12 mouse cellular contexts compared by ENCODE assay signal in the genomic region with DNA sequence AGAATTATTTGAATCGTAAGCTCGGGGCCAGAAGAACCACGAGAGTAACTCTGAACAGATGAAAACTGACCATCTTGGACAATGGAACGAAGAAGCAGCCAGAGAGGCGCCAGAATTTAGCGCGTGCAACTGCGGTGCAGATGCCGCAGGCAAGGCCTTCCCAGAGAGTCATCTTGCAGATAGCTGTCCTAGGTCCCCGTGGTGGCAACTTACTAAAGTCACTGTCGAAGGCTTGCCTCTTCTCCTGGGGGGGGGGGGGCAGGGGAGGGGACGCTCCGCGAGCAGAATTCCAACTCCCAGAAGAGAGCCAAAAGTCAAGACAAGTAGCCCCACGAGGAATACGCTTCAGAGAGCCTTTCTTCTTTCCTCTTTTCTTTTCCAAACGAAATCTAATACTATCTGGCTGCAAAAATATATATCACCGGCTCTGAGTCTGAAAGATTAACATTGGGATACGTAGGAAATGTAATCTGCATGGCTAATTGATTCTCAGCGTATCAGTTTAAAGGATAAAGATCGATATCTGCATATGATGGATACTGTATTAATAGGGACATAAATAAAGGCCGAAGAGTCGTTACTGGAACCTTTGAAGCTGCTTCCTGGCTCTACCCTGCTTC. TPM values are rescaled to one million over a fixed set of nuclear protein-coding genes. Genes with fewer than 3 reads are reported as not detected.
DNase-seq lines count a peak whose midpoint lies in the region; ATAC-seq and TF ChIP-seq lines count a peak whose summit lies in the region.
"Had no signal": no experiment of that assay in that cellular context is flagged by ENCODE, and none has a peak within 500 bp of the region (broad histone marks: within the 10 kb centered on the region; RNA-seq: fewer than 3 reads in every experiment).

No protein-coding gene starts in this region.

- H3K27ac ChIP-seq in heart, embryonic 14.5 days (replicated peaks in 1 of 2; ENCODE audit: control insufficient read depth in 1 of 2, insufficient read depth in 1 of 2, low read depth in 2 of 2, low read length in 2 of 2): no peak overlapping the region
- no peak overlapping the region for H3K27ac ChIP-seq in heart, embryonic 11.5 days (ENCODE audit: low read depth, low read length)
- no peak overlapping the region for H3K27ac ChIP-seq in hindbrain, embryonic 15.5 days (replicated peaks)
- H3K27ac ChIP-seq in midbrain, postnatal 0 days (ENCODE audit: low read depth, low read length): no peak overlapping the region
- H3K27ac ChIP-seq: kidney, embryonic 15.5 days had no signal

- H3K36me3 ChIP-seq in heart, embryonic 14.5 days (ENCODE audit: control insufficient read depth, insufficient read depth, low read length): no peaks in the 10 kb centered on the region
- no peaks in the 10 kb centered on the region for H3K36me3 ChIP-seq in heart, embryonic 11.5 days (ENCODE audit: control insufficient read depth, insufficient read depth, low read length)
- H3K36me3 ChIP-seq in hindbrain, embryonic 15.5 days: no peaks in the 10 kb centered on the region
- H3K36me3 ChIP-seq in midbrain, postnatal 0 days (ENCODE audit: insufficient read depth, low read length): no peaks in the 10 kb centered on the region
- H3K36me3 ChIP-seq: heart, embryonic 12.5 days; kidney, embryonic 15.5 days had no signal

- H3K27me3 ChIP-seq in heart, embryonic 14.5 days (ENCODE audit: control insufficient read depth, insufficient read depth, low read length): peaks cover 97% of the 10 kb centered on the region
- peaks cover 94% of the 10 kb centered on the region for H3K27me3 ChIP-seq in heart, embryonic 11.5 days (ENCODE audit: control insufficient read depth, insufficient read depth, low read length)
- peaks cover 71% of the 10 kb centered on the region for H3K27me3 ChIP-seq in hindbrain, embryonic 15.5 days
- peaks cover 69% of the 10 kb centered on the region for H3K27me3 ChIP-seq in midbrain, postnatal 0 days (ENCODE audit: insufficient read depth, low read length)

- 0 out of 2 replicates have a peak overlapping the region, but pooled peaks have one; percentile 76 for H3K4me2 ChIP-seq in heart, embryonic 14.5 days (ENCODE audit: low read length)
- no peak overlapping the region for H3K4me2 ChIP-seq in heart, embryonic 11.5 days
- H3K4me2 ChIP-seq in hindbrain, embryonic 15.5 days: peak overlapping the region; percentile 57
- peak overlapping the region; percentile 41; the same call in 1 of the 2 replicates for H3K4me2 ChIP-seq in midbrain, postnatal 0 days (ENCODE audit: low read depth, low read length, poor library complexity, severe bottlenecking)

- ATAC-seq in heart, embryonic 14.5 days (ENCODE audit: insufficient number of reproducible peaks, insufficient read depth, low FRiP score, low read depth): no peak
- ATAC-seq in heart, embryonic 11.5 days (replicated peaks; ENCODE audit: insufficient number of reproducible peaks, low FRiP score, low TSS enrichment): no peak
- no peak for ATAC-seq in hindbrain, embryonic 15.5 days (ENCODE audit: low FRiP score, low read depth)
- ATAC-seq in midbrain, postnatal 0 days (ENCODE audit: low FRiP score): no peak
- ATAC-seq: CD4-positive, CD25-positive, alpha-beta regulatory T cell, adult 4 months; lung, postnatal 0 days had no signal

- no peak overlapping the region for H3K9ac ChIP-seq in heart, embryonic 14.5 days (ENCODE audit: low read length)
- H3K9ac ChIP-seq in heart, embryonic 11.5 days (ENCODE audit: low read depth, low read length): no peak overlapping the region
- no peak overlapping the region for H3K9ac ChIP-seq in hindbrain, embryonic 15.5 days
- no peak overlapping the region for H3K9ac ChIP-seq in midbrain, postnatal 0 days (replicated peaks; ENCODE audit: low read length, poor library complexity, severe bottlenecking)
- H3K9ac ChIP-seq: heart, embryonic 12.5 days; kidney, embryonic 15.5 days had no signal

- H3K4me1 ChIP-seq in heart, embryonic 14.5 days (ENCODE audit: control insufficient read depth in 2 of 2, insufficient read depth in 2 of 2, low read length in 2 of 2): peaks cover 2 to 6% of the 10 kb centered on the region in 2 experiments; a peak in 3 of 4 replicates
- 0 out of 2 replicates have a peak, but pooled peaks cover 4% of the 10 kb centered on the region for H3K4me1 ChIP-seq in heart, embryonic 11.5 days (ENCODE audit: control insufficient read depth, insufficient read depth, low read length)
- peaks cover 13% of the 10 kb centered on the region for H3K4me1 ChIP-seq in hindbrain, embryonic 15.5 days (replicated peaks)
- no peaks in the 10 kb centered on the region for H3K4me1 ChIP-seq in midbrain, postnatal 0 days (ENCODE audit: insufficient read depth, low read length)

- H3K9me3 ChIP-seq in heart, embryonic 14.5 days (ENCODE audit: control insufficient read depth, low read length): no peaks in the 10 kb centered on the region
- H3K9me3 ChIP-seq in heart, embryonic 11.5 days (replicated peaks; ENCODE audit: control insufficient read depth, low read length): no peaks in the 10 kb centered on the region
- no peaks in the 10 kb centered on the region for H3K9me3 ChIP-seq in hindbrain, embryonic 15.5 days
- no peaks in the 10 kb centered on the region for H3K9me3 ChIP-seq in midbrain, postnatal 0 days (ENCODE audit: low read length)
- H3K9me3 ChIP-seq: heart, embryonic 12.5 days; kidney, embryonic 15.5 days had no signal

- peak; percentile 60 for DNase-seq in embryo, embryonic 11 days
- DNase-seq in midbrain, postnatal 0 days (ENCODE audit: low spot score): no peak
- DNase-seq in testis, postnatal 14 days (ENCODE audit: low spot score): no peak
- no peak for DNase-seq in kidney, postnatal 4 days
- no peak for DNase-seq in kidney, postnatal 36 days

- TF ChIP-seq CTCF in midbrain, postnatal 0 days (IDR thresholded peaks at IDR 0.05): no peak

- 3% methylated on average over 23 of the region's 23 CpGs for WGBS in heart, embryonic 14.5 days
- 2% methylated on average over 23 of the region's 23 CpGs for WGBS in heart, embryonic 11.5 days (ENCODE audit: insufficient replicate concordance)
- WGBS in hindbrain, embryonic 15.5 days: under 1% methylated on average over 22 of the region's 23 CpGs
- 3% methylated on average over 23 of the region's 23 CpGs for WGBS in midbrain, postnatal 0 days

- H3K4me3 ChIP-seq in heart, embryonic 14.5 days (ENCODE audit: control insufficient read depth in 1 of 2, insufficient read depth in 1 of 2, low read depth in 1 of 2, low read length in 2 of 2): no peak overlapping the region
- H3K4me3 ChIP-seq in heart, embryonic 11.5 days (ENCODE audit: low read depth, low read length): no peak overlapping the region
- H3K4me3 ChIP-seq in hindbrain, embryonic 15.5 days: peak overlapping the region; percentile 32
- H3K4me3 ChIP-seq in midbrain, postnatal 0 days (ENCODE audit: low read depth, low read length): 0 out of 2 replicates have a peak overlapping the region, but pooled peaks have one; percentile 31

RNA-seq across cellular contexts. Expression of a gene that starts 5.6 kb away (rescaled TPM):
- polyA plus RNA-seq in heart, embryonic 14.5 days (2014; fragmentation: Nextera tagmentation; extraction: Ambion mirVana): 0.08 TPM in 2 replicates
- polyA plus RNA-seq in heart, embryonic 11.5 days (2014; fragmentation: Nextera tagmentation; extraction: Ambion mirVana): 0.19 and 0.24 TPM in 2 replicates
- polyA plus RNA-seq in hindbrain, embryonic 15.5 days (2015; fragmentation: Nextera tagmentation; extraction: Ambion mirVana): 14.0 and 16.3 TPM in 2 replicates
- total RNA-seq in midbrain, postnatal 0 days (2014; rRNA removed): 5.3 and 5.8 TPM in 2 replicates
- 4.4 and 4.5 TPM in 2 replicates for polyA plus RNA-seq in midbrain, postnatal 0 days (2015; fragmentation: Nextera tagmentation; extraction: Ambion mirVana)
- polyA plus RNA-seq: CD4-positive, CD25-positive, alpha-beta regulatory T cell, adult 4 months; kidney, embryonic 15.5 days; lung, postnatal 0 days had no signal

Comparison
In these comparisons a context has a peak if more than half of its experiments do, and no peak if none do; other contexts are left out.
1. H3K4me3 ChIP-seq: peak in hindbrain, embryonic 15.5 days (single experiment) and midbrain, postnatal 0 days (single experiment); none in heart, embryonic 14.5 days (0 of 2) and heart, embryonic 11.5 days (single experiment).